Mouse (Mus musculus) WW6 (cell line): ENCODE results near the gene Xrcc3.

ENCODE experiments used
- DNase-seq: peaks from one replicate; pipeline ENCODE4 v3.0.0-alpha.2; 2013; ENCODE audit warnings: low read depth, low spot score

Gene Xrcc3

GRCm38 (mm10) chr12:111814769-111815762 lies 1.4 kb upstream of the Xrcc3 start:
- no peak for DNase-seq

GRCm38 (mm10) chr12:111813111-111813765 lies 435 bp downstream of the Xrcc3 start:
- DNase-seq = no peak

- DNase-seq = no peak
Observed at GRCm38 (mm10) chr12:111812611-111813010, 1.1 kb downstream of the Xrcc3 start.

- DNase-seq = no peak
Observed at GRCm38 (mm10) chr12:111812075-111812474, 1.6 kb downstream of the Xrcc3 start.

- no peak for DNase-seq
Observed at GRCm38 (mm10) chr12:111809762-111810161, 3.9 kb downstream of the Xrcc3 start.

- no peak for DNase-seq
Observed at GRCm38 (mm10) chr12:111808775-111809174, 4.9 kb downstream of the Xrcc3 start.

GRCm38 (mm10) chr12:111803538-111803937 lies 10.1 kb downstream of the Xrcc3 start:
- DNase-seq = no peak

GRCm38 (mm10) chr12:111800459-111801183 lies 13.1 kb downstream of the Xrcc3 start:
- no peak for DNase-seq

GRCm38 (mm10) chr12:111798493-111798892 lies 15.2 kb downstream of the Xrcc3 start:
- DNase-seq = no peak

GRCm38 (mm10) chr12:111797251-111797650 lies 16.4 kb downstream of the Xrcc3 start:
- no peak for DNase-seq

- DNase-seq = no peak
Observed at GRCm38 (mm10) chr12:111795180-111795895, 18.3 kb downstream of the Xrcc3 start.

- no peak for DNase-seq
Observed at GRCm38 (mm10) chr12:111794526-111795179, 19.0 kb downstream of the Xrcc3 start.

GRCm38 (mm10) chr12:111794102-111794501 lies 19.6 kb downstream of the Xrcc3 start:
- no peak for DNase-seq

- no peak for DNase-seq
Observed at GRCm38 (mm10) chr12:111791474-111792104, 22.1 kb downstream of the Xrcc3 start.

- DNase-seq = no peak
Observed at GRCm38 (mm10) chr12:111790631-111791030, 23.0 kb downstream of the Xrcc3 start.

- DNase-seq = no peak
Observed at GRCm38 (mm10) chr12:111790090-111790489, 23.6 kb downstream of the Xrcc3 start.

GRCm38 (mm10) chr12:111787015-111787414 lies 26.7 kb downstream of the Xrcc3 start:
- no peak for DNase-seq

GRCm38 (mm10) chr12:111785174-111785573 lies 28.5 kb downstream of the Xrcc3 start:
- DNase-seq = no peak

GRCm38 (mm10) chr12:111779544-111779943 lies 34.1 kb downstream of the Xrcc3 start:
- DNase-seq = no peak

GRCm38 (mm10) chr12:111777919-111778318 lies 35.8 kb downstream of the Xrcc3 start:
- no peak for DNase-seq
